Mouse (Mus musculus) midbrain, embryonic 11.5 days (tissue): ENCODE measurements at regions not wholly inside any gene's neighbourhood (a gene's known extent, or its start where the extent isn't known, plus 50 kb on each side); places are given as distances from the start of the nearest gene placed in this dataset.
"Not testable (repeated sequence)": the region's sequence is repeated elsewhere in the genome, so short reads cannot be mapped to it uniquely, and the experiment has no call there.

ENCODE experiments used
- ATAC-seq: fragments of 200-750 bp; cut with Nextera tagmentation; 2 replicates; pipeline ENCODE4 v1.8.0; 2017; ENCODE audit warnings: moderate TSS enrichment, moderate library complexity; ENCODE audit not compliant: low FRiP score
- DNase-seq: peaks from one replicate; pipeline ENCODE4 v3.0.0; 2015; ENCODE audit warnings: low spot score; ENCODE audit errors: missing footprints
- H3K27ac ChIP-seq: fragments of 300-500 bp; sonication (generic); 2 replicates; pipeline ENCODE4 v1.5.1; 2014; ENCODE audit warnings: low read depth, low read length
- H3K27me3 ChIP-seq: fragments of 300-500 bp; sonication (generic); 2 replicates; pipeline ENCODE4 v1.6.1; 2014; ENCODE audit warnings: mild to moderate bottlenecking, low read length, moderate library complexity, mixed read lengths; ENCODE audit not compliant: control insufficient read depth, insufficient read depth
- H3K36me3 ChIP-seq: fragments of 300-500 bp; sonication (generic); 2 replicates; pipeline ENCODE4 v1.6.1; 2014; ENCODE audit warnings: mild to moderate bottlenecking, low read length, moderate library complexity, mixed read lengths; ENCODE audit not compliant: control insufficient read depth, insufficient read depth
- H3K4me1 ChIP-seq: fragments of 300-500 bp; sonication (generic); 2 replicates; pipeline ENCODE4 v1.6.1; 2014; ENCODE audit warnings: low read length; ENCODE audit not compliant: control insufficient read depth, insufficient read depth
- H3K4me2 ChIP-seq: fragments of 300-500 bp; sonication (generic); 2 replicates; pipeline ENCODE4 v1.6.1; 2014; ENCODE audit warnings: mild to moderate bottlenecking, moderate library complexity
- H3K4me3 ChIP-seq: fragments of 300-500 bp; sonication (generic); 2 replicates; pipeline ENCODE4 v1.5.1; 2014; ENCODE audit warnings: low read depth, low read length
- H3K9ac ChIP-seq: fragments of 300-500 bp; sonication (generic); 2 replicates; pipeline ENCODE4 v1.6.1; 2014; ENCODE audit warnings: low read length
- H3K9me3 ChIP-seq: fragments of 300-500 bp; sonication (generic); 2 replicates; pipeline ENCODE4 v1.6.1; 2016; ENCODE audit warnings: low read length; ENCODE audit not compliant: control insufficient read depth
- WGBS: fragments of 180-500 bp; shearing (Covaris S2); extraction: QIAGEN DNeasy Blood & Tissue Kit; methylation state at CpG from one replicate; pipeline ENCODE4 v1.1.7; 2014; 5-methylcytosine and 5-hydroxymethylcytosine counted together

DNA sequence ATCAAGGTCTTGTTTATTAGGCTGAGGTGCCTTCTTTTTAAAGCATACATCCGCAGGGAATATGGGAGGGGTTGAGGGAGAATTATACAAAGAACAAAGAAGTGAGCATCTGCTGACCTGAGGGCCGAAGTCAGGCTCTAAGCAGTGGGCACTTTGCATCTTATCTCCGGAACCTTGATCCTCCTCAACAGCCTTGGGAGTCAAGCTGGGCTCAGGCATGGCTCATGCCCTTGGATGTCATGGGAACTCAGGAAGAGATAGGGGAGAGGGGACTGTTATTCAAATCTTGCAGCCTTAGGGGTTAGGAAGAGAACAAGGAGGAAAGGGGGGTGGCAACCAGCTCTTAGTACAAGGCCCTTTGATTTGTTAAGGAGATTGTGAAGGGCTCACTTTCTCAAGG is 248.5 kb downstream of the Gm19965 start:
- H3K36me3 ChIP-seq, H3K4me2 ChIP-seq, H3K9ac ChIP-seq, H3K9me3 ChIP-seq, ATAC-seq, DNase-seq, H3K27me3 ChIP-seq, H3K27ac ChIP-seq, H3K4me3 ChIP-seq, H3K4me1 ChIP-seq: not testable (repeated sequence)
- 77% methylated on average over 3 of the region's 3 CpGs for WGBS

DNA sequence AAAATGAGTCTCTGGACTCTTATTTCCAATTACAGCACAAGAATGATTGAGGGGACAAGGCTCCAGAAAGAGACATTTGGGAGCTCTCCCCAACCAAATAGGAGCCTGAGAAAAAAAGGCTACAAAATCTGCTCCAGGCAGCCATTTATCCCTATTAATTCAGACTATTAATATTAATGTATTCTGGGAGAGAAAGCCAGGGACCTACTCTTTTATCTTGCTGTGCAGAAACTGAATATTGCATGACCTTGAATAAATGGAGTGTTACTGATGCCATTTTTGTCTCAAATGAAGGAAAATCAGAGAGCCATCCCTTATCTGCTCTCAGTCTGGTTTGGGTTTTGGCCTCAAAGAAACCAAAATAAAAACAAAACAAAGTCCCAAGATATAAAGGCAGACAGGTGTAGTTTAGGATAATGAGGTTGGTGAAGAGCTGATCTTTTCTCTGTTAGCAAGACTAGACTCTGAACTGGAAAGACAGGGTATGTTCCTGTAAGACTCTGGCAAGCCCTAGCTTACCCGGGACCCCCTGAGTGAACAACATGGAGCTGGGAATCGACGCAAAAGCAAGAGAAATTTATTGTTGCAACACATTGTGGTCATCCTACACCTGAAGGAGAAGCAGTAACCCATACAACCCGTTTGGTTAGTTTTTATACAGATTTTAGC is 264.5 kb downstream of the Gm19965 start:
- H3K27ac ChIP-seq: no peak overlapping the region
- no peaks in the 10 kb centered on the region for H3K9me3 ChIP-seq
- no peaks in the 10 kb centered on the region for H3K36me3 ChIP-seq
- H3K27me3 ChIP-seq: no peaks in the 10 kb centered on the region
- DNase-seq (peak; percentile 83), ATAC-seq (peak; percentile 72; the same call in 1 of the 2 replicates)
- WGBS: 83% methylated on average over 4 of the region's 4 CpGs
- H3K9ac ChIP-seq: no peak overlapping the region
- H3K4me3 ChIP-seq: no peak overlapping the region
- H3K4me1 ChIP-seq: no peaks in the 10 kb centered on the region
- no peak overlapping the region for H3K4me2 ChIP-seq

DNA sequence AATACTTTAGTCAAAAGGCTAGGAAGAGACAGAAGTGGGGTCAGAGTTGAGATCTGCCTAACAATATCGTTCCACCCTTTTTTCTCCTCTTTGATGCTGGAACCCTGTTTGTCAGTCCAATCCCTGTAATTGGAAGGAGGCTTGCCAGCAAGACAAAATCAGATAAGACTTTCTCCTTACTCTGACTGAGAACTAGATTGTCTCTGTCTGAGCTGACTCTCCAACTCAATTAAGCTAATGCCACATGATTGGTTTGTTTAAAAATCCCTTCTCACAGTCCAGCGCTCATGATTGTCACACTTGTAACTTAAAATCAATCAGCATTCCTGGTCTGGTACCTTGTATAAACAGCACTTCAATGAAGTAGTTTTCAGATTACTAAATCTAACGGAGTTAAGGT is 284.4 kb downstream of the Gm19965 start:
- H3K9ac ChIP-seq: no peak overlapping the region
- no peak overlapping the region for H3K27ac ChIP-seq
- no peaks in the 10 kb centered on the region for H3K9me3 ChIP-seq
- no peak overlapping the region for H3K4me2 ChIP-seq
- WGBS: 16% methylated on average over 3 of the region's 3 CpGs
- DNase-seq (no peak), ATAC-seq (0 out of 2 replicates have a peak, but pooled peaks have one; percentile 24)
- peaks cover 5% of the 10 kb centered on the region; the same call in 1 of the 2 replicates for H3K4me1 ChIP-seq
- no peak overlapping the region for H3K4me3 ChIP-seq
- H3K36me3 ChIP-seq: no peaks in the 10 kb centered on the region
- H3K27me3 ChIP-seq: no peaks in the 10 kb centered on the region

DNA sequence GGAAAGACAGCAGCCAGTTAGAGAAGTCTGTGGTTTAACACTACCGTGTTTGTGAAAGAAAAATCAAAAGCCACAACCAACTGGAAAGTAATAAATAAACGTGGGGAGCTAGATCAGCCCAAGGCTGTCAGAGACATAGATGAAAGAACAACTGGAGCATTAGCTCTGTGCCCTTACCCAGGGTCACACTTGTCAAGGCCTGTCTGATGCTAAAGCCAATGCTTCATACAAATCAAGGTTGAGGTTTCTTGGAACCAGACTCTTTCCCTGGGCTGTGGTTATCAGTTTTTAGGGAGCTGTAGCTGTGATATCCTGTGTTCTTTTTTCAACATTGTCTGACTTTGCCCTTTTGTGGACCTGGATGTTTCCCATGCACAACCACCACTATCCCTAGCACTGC is 308.7 kb downstream of the Gm19965 start:
- no peak for DNase-seq
- Histone ChIP-seq H3K27me3 (no peaks in the 10 kb centered on the region), H3K9me3 (no peaks in the 10 kb centered on the region), H3K9ac (no peak overlapping the region), H3K4me1 (no peaks in the 10 kb centered on the region), H3K4me2 (no peak overlapping the region), H3K27ac (no peak overlapping the region), H3K36me3 (no peaks in the 10 kb centered on the region), H3K4me3 (no peak overlapping the region)
- 65% methylated on average over 2 of the region's 2 CpGs for WGBS
- ATAC-seq: no peak

DNA sequence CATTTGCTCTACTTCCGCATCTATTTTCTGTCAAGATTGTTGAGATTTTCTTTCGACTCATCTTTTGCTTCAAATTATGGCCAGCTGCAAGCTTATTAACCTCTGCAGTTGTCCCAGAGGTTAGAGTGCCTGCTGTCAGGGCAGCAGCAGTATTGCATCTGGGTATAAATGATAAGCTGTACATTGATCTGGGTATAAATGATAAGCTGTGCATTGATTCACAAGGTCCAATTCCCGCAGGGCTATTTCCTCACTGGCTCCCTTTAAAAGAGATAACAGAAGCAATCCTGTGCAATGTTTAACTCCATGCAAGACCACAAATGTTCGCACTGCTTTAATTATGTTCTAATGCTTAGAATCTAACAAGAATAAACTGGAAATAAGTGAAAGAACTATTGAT is 311.1 kb downstream of the Gm19965 start:
- H3K27ac ChIP-seq: no peak overlapping the region
- H3K27me3 ChIP-seq: no peaks in the 10 kb centered on the region
- H3K9ac ChIP-seq: no peak overlapping the region
- peak; percentile 52; the same call in 1 of the 2 replicates for ATAC-seq
- 87% methylated on average over 4 of the region's 4 CpGs for WGBS
- no peak overlapping the region for H3K4me2 ChIP-seq
- H3K4me1 ChIP-seq: no peaks in the 10 kb centered on the region
- no peak for DNase-seq
- no peaks in the 10 kb centered on the region for H3K36me3 ChIP-seq
- no peaks in the 10 kb centered on the region for H3K9me3 ChIP-seq
- no peak overlapping the region for H3K4me3 ChIP-seq

DNA sequence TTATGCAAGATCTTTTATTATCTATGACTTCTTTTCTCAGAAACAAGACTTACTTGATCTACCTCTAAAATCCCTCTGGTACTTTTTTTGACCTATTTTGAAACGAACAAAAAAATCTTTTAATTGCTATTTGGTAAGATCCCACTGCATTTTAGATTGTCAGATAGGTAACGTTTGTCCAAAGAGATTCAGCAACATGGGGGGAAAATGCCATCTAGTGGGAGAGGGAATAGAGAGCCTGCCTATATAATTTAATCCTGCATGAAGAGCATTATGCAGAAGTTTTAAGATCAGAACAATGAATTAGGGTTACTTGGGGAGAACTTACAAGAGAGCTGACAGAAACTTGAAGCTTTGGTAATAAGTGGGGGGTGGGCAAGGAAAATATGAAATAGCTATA is 320.2 kb downstream of the Gm19965 start:
- Histone ChIP-seq H3K4me2 (no peak overlapping the region), H3K4me1 (no peaks in the 10 kb centered on the region), H3K9ac (no peak overlapping the region), H3K27me3 (no peaks in the 10 kb centered on the region), H3K27ac (no peak overlapping the region), H3K9me3 (no peaks in the 10 kb centered on the region), H3K36me3 (no peaks in the 10 kb centered on the region), H3K4me3 (no peak overlapping the region)
- 59% methylated on average over 2 of the region's 2 CpGs for WGBS
- ATAC-seq (no peak), DNase-seq (no peak)
